Mouse (Mus musculus): Measurements from ENCODE around the gene Gm10670. TPM values are rescaled to one million over a fixed set of nuclear protein-coding genes. Genes with fewer than 3 reads are reported as not detected.
"Not testable (repeated sequence)": the region's sequence is repeated elsewhere in the genome, so short reads cannot be mapped to it uniquely, and the experiment has no call there.

Gm10670 gene
- total RNA-seq (2022) = not detected

DNA sequence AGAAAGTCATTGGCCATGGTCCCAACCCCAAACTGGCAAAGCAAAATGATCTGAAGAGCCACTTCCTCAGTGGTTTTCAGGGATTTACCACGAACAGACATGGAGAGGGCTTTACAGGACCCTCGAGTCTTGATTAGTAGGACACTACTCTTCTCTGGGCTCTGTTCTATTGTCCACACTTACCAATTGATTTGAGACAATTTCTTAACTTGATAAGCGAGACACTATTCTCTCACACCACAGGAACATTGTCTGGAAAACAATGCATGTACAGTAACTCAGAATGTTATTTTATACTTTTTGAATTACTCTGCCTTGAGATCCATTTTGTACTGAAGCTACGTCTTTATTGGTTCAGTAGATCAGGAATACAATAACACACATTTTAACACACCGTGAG, at the start of gene Gm10670:
Gene Gm10670, minus strand, starts transcription at position 101 of the 400 bp plus-strand sequence.
- not testable (repeated sequence) for DNase-seq (ENCODE audit: low spot score)

DNA sequence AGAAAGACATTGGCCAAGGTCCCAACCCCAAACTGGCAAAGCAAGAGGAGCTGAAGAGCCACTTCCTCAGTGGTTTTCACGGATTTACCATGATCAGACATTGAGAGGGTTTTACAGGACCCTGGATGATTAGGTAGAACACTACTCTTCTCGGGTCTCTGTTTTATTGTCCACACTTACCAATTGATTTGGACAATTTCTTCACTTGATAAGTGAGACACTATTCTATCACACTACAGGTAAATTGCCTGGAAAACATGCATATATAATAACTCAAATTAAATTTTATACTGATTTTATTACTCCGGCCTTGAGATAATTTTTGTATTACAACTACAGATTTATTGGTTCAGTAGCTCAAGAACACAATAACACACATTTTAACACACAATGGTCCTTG, 35.7 kb upstream of the Gm10670 start, which contains the start of gene Vmn1r103:
Gene Vmn1r103, minus strand, starts transcription at position 101 of the 400 bp plus-strand sequence.
- not testable (repeated sequence) for DNase-seq (ENCODE audit: low spot score)

DNA sequence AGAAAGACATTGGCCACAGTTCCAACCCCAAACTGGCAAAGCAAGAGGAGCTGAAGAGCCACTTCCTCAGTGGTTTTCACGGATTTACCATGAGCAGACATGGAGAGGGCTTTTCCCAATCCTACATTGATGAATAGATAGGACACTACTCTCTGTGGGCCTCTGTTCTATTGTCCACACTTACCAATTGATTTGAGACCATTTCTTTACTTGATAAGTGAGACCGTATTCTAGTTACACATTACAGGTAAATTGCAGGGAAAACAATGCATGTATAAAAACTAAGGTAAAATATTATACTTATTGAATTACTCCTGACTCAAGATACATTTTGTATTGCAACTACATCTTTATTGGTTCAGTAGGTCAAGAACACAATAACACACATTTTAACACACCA, 32.2 kb downstream of the Gm10670 start, which contains the start of gene Vmn1r101:
Gene Vmn1r101, minus strand, starts transcription at position 101 of the 400 bp plus-strand sequence.
- not testable (repeated sequence) for DNase-seq (ENCODE audit: low spot score)

Other genes starting within 250 kb of the Gm10670 start
- not detected for gene Gm4498, start 241.1 kb downstream of the Gm10670 start, total RNA-seq (2022)
- not detected for gene Gm5890, start 212.1 kb downstream of the Gm10670 start, total RNA-seq (2022)
- not detected for gene Gm4133, start 140.9 kb downstream of the Gm10670 start, total RNA-seq (2022)
- gene Gm5728, start 99.5 kb downstream of the Gm10670 start, total RNA-seq (2022) = not detected
- not detected for gene Vmn1r100, start 57.0 kb downstream of the Gm10670 start, total RNA-seq (2022)
- gene Vmn1r101, start 32.3 kb downstream of the Gm10670 start, total RNA-seq (2022) = not detected
- gene Vmn1r103, start 35.6 kb upstream of the Gm10670 start, total RNA-seq (2022) = not detected
- gene Vmn1r104, start 58.9 kb upstream of the Gm10670 start, total RNA-seq (2022) = not detected
- gene Gm5726, start 70.8 kb upstream of the Gm10670 start, total RNA-seq (2022) = not detected
- gene Gm4141, start 101.3 kb upstream of the Gm10670 start, total RNA-seq (2022) = not detected
- not detected for gene Gm4513, start 124.1 kb upstream of the Gm10670 start, total RNA-seq (2022)
- not detected for gene Vmn1r107, start 194.0 kb upstream of the Gm10670 start, total RNA-seq (2022)
- gene Vmn1r111, start 228.3 kb upstream of the Gm10670 start, total RNA-seq (2022) = not detected